Mouse (Mus musculus) left cerebral cortex, adult 18-20 months (tissue): ENCODE measurements around the gene Ace. TPM values are rescaled to one million over a fixed set of nuclear protein-coding genes. Genes with fewer than 3 reads are reported as not detected.

Experiments used
- total RNA-seq, 2 experiments: library from RNA; stranded (reverse); gene quantifications; 2 replicates each; pipeline ENCODE4 v1.2.3; 2021

Gene Ace
- total RNA-seq, 2 experiments from 2014 or later, result 14.3 to 18.6 TPM

Other genes starting within 250 kb of the Ace start
- 100 to 1,000 TPM; 102 TPM for gene Cyb561, start 14.6 kb upstream of the Ace start, total RNA-seq
- not detected for gene Ace3, start 26.7 kb downstream of the Ace start, total RNA-seq
- 1 to 10 TPM; 2.1 to 2.6 TPM for gene Kcnh6, start 40.2 kb downstream of the Ace start, total RNA-seq
- gene Dcaf7, start 68.9 kb downstream of the Ace start, total RNA-seq, result 100 to 1,000 TPM; 128 to 138 TPM
- 10 to 100 TPM; 17.9 to 19.7 TPM for gene Taco1, start 98.1 kb downstream of the Ace start, total RNA-seq
- gene Map3k3, start 116.7 kb downstream of the Ace start, total RNA-seq, result 10 to 100 TPM; 30.7 to 31.0 TPM
- 1 to 10 TPM in 1 of 2 experiments, not detected in 1; 1.6 TPM for gene Gm10840, start 192.9 kb downstream of the Ace start, total RNA-seq
- gene Limd2, start 192.9 kb downstream of the Ace start, total RNA-seq, result 10 to 100 TPM; 94.9 to 97.0 TPM
- gene Strada, start 234.2 kb downstream of the Ace start, total RNA-seq, result 10 to 100 TPM; 24.8 to 29.8 TPM
- gene Ccdc47, start 248.4 kb downstream of the Ace start, total RNA-seq, result 10 to 100 TPM; 84.2 to 91.5 TPM
- 10 to 100 TPM; 64.4 to 68.0 TPM for gene Ddx42, start 249.0 kb downstream of the Ace start, total RNA-seq